Mouse (Mus musculus) neural tube, embryonic 13.5 days (tissue): Measurements from ENCODE around the gene Tprgl. TPM values are rescaled to one million over a fixed set of nuclear protein-coding genes. Genes with fewer than 3 reads are reported as not detected.
A peak's percentile ranks its signal among the peaks of the same experiment; 100 is the strongest.

ENCODE experiments used
- ATAC-seq: fragments of 200-750 bp; cut with Nextera tagmentation; 2 replicates; pipeline ENCODE4 v1.8.0; 2017; ENCODE audit warnings: low read depth, mild to moderate bottlenecking, moderate TSS enrichment, moderate library complexity
- H3K27ac ChIP-seq: fragments of 300-500 bp; sonication (generic); replicated peaks from 2 replicates; pipeline ENCODE4 v1.5.1; 2015; ENCODE audit warnings: moderate library complexity, mild to moderate bottlenecking, inconsistent platforms
- H3K27me3 ChIP-seq: fragments of 300-500 bp; sonication (generic); 2 replicates; pipeline ENCODE4 v1.6.1; 2015; ENCODE audit warnings: mild to moderate bottlenecking, inconsistent platforms
- H3K36me3 ChIP-seq: fragments of 300-500 bp; sonication (generic); 2 replicates; pipeline ENCODE4 v1.6.1; 2015; ENCODE audit warnings: mild to moderate bottlenecking, inconsistent platforms
- H3K4me1 ChIP-seq: fragments of 300-500 bp; sonication (generic); replicated peaks from 2 replicates; pipeline ENCODE4 v1.6.1; 2015; ENCODE audit warnings: inconsistent platforms
- H3K4me2 ChIP-seq: fragments of 300-500 bp; sonication (generic); 2 replicates; pipeline ENCODE4 v1.6.1; 2015; ENCODE audit warnings: inconsistent platforms, mild to moderate bottlenecking, moderate library complexity
- H3K4me3 ChIP-seq: fragments of 300-500 bp; sonication (generic); 2 replicates; pipeline ENCODE4 v1.5.1; 2015; ENCODE audit warnings: mild to moderate bottlenecking, inconsistent platforms
- H3K9ac ChIP-seq: fragments of 300-500 bp; sonication (generic); 2 replicates; pipeline ENCODE4 v1.6.1; 2015; ENCODE audit warnings: moderate library complexity, mild to moderate bottlenecking, inconsistent platforms
- H3K9me3 ChIP-seq: fragments of 300-500 bp; sonication (generic); 2 replicates; pipeline ENCODE4 v1.6.1; 2016; ENCODE audit warnings: inconsistent platforms
- WGBS: fragments of 180-500 bp; shearing (Covaris S2); methylation state at CpG from one replicate; pipeline ENCODE4 v1.1.7; 2015; 5-methylcytosine and 5-hydroxymethylcytosine counted together
- polyA plus RNA-seq: library from polyadenylated mRNA; unstranded; fragments of >200 nt; fragmentation: Nextera tagmentation; extraction: Ambion mirVana; gene quantifications from 2 replicates; pipeline ENCODE4 v1.2.1, GENCODE M21; 2015

Gene Tprgl
- polyA plus RNA-seq: 178 and 191 TPM in 2 replicates

- Histone ChIP-seq H3K27ac (peak within 1 kb of the TSS; percentile 85), H3K4me2 (peak within 1 kb of the TSS; percentile 87), H3K9me3 (no peaks in the 10 kb centered on the region), H3K27me3 (no peaks in the 10 kb centered on the region), H3K36me3 (peaks cover 30% of the 10 kb centered on the region), H3K9ac (peak within 1 kb of the TSS; percentile 81), H3K4me1 (peaks cover 23% of the 10 kb centered on the region), H3K4me3 (peak within 1 kb of the TSS; percentile 89)
- WGBS: 1% methylated on average over 74 of the region's 75 CpGs
- ATAC-seq: peak; percentile 96
Observed at GRCm38 (mm10) chr4:154160538-154161390, at the start of gene Tprgl. Gene Tprgl, minus strand, starts transcription at chr4:154160666.

DNA sequence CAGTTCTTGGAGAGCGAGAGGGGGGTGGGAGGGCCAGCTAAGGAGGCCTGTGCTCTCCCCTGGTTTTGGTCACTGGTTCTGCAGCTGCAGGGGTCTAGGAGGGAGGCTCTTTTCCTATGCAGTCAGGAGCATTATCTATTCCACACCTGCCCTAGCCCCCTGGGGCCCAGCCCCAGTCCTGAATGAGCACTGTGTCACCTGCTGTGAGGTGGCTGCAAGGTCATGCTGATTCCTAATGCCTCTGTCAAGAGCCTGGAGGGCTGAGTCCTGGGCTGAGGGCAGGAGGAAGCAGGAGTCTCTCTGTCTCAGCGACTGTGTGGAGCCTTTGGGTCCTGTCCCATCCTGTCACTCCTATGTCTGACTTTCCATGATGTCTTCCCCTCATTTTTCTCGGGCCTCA is 49.4 kb upstream of the Tprgl start:
- Histone ChIP-seq H3K4me3 (no peak overlapping the region), H3K27ac (no peak overlapping the region), H3K27me3 (no peaks in the 10 kb centered on the region), H3K36me3 (no peaks in the 10 kb centered on the region), H3K9ac (no peak overlapping the region), H3K4me1 (peaks cover 10% of the 10 kb centered on the region; the same call in 1 of the 2 replicates), H3K9me3 (no peaks in the 10 kb centered on the region), H3K4me2 (no peak overlapping the region)
- ATAC-seq: no peak
- WGBS: 19% methylated on average over 3 of the region's 3 CpGs

GRCm38 (mm10) chr4:154209054-154209453 is 48.6 kb upstream of the Tprgl start:
- Histone ChIP-seq H3K27ac (no peak overlapping the region), H3K9me3 (no peaks in the 10 kb centered on the region), H3K4me2 (no peak overlapping the region), H3K4me1 (peaks cover 10% of the 10 kb centered on the region; the same call in 1 of the 2 replicates), H3K36me3 (no peaks in the 10 kb centered on the region), H3K4me3 (no peak overlapping the region), H3K27me3 (no peaks in the 10 kb centered on the region), H3K9ac (no peak overlapping the region)
- WGBS: 69% methylated on average over 6 of the region's 6 CpGs
- ATAC-seq: no peak

- no peaks in the 10 kb centered on the region for H3K9me3 ChIP-seq
- H3K4me3 ChIP-seq: no peak overlapping the region
- 0 out of 2 replicates have a peak, but pooled peaks have one; percentile 43 for ATAC-seq
- H3K36me3 ChIP-seq: no peaks in the 10 kb centered on the region
- no peaks in the 10 kb centered on the region for H3K27me3 ChIP-seq
- no peak overlapping the region for H3K4me2 ChIP-seq
- no peak overlapping the region for H3K9ac ChIP-seq
- peaks cover 6% of the 10 kb centered on the region; the same call in 1 of the 2 replicates for H3K4me1 ChIP-seq
- no peak overlapping the region for H3K27ac ChIP-seq
- 10% methylated on average over 5 of the region's 5 CpGs for WGBS
Observed at GRCm38 (mm10) chr4:154207261-154207660, 46.8 kb upstream of the Tprgl start.

- Histone ChIP-seq H3K4me3 (no peak overlapping the region), H3K27ac (no peak overlapping the region), H3K4me2 (no peak overlapping the region), H3K9ac (peak overlapping the region; percentile 38), H3K27me3 (no peaks in the 10 kb centered on the region), H3K9me3 (no peaks in the 10 kb centered on the region), H3K4me1 (peaks cover 13% of the 10 kb centered on the region), H3K36me3 (no peaks in the 10 kb centered on the region)
- 76% methylated on average over 5 of the region's 5 CpGs for WGBS
- no peak for ATAC-seq
Observed at GRCm38 (mm10) chr4:154205392-154205791, 44.9 kb upstream of the Tprgl start.

GRCm38 (mm10) chr4:154204532-154204931 is 44.1 kb upstream of the Tprgl start:
- Histone ChIP-seq H3K9ac (no peak overlapping the region), H3K4me1 (peaks cover 9% of the 10 kb centered on the region), H3K36me3 (no peaks in the 10 kb centered on the region), H3K27ac (no peak overlapping the region), H3K27me3 (no peaks in the 10 kb centered on the region), H3K9me3 (no peaks in the 10 kb centered on the region), H3K4me2 (no peak overlapping the region), H3K4me3 (no peak overlapping the region)
- WGBS: 72% methylated on average over 7 of the region's 7 CpGs
- ATAC-seq: no peak

DNA sequence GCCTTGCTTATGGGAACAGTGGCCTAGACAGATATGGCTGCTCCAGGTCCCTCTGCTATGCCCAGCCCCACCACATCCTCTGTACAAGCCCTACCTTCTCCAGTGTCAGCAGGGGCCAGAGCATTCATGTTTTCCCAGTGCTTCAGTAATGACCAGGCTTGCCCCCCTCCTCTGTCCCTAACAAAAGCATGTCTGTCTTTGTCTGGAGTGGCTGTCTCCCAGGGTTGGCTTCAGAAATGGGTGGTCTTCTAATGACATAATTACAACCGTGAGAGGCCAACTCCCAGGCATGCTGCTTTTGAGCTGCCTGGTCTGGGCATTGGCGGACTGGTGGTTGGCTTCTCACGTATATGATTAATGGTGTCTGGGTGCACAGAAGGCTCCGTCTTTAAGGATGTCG is 41.0 kb upstream of the Tprgl start:
- WGBS: 28% methylated on average over 5 of the region's 5 CpGs
- Histone ChIP-seq H3K36me3 (no peaks in the 10 kb centered on the region), H3K9me3 (no peaks in the 10 kb centered on the region), H3K4me2 (no peak overlapping the region), H3K27me3 (no peaks in the 10 kb centered on the region), H3K27ac (no peak overlapping the region), H3K9ac (no peak overlapping the region), H3K4me3 (no peak overlapping the region), H3K4me1 (peaks cover 28% of the 10 kb centered on the region)
- ATAC-seq: no peak

GRCm38 (mm10) chr4:154198377-154198961 is 38.0 kb upstream of the Tprgl start:
- no peak overlapping the region for H3K4me2 ChIP-seq
- 20% methylated on average over 7 of the region's 7 CpGs for WGBS
- H3K4me3 ChIP-seq: no peak overlapping the region
- no peaks in the 10 kb centered on the region for H3K27me3 ChIP-seq
- H3K9ac ChIP-seq: 0 out of 2 replicates have a peak overlapping the region, but pooled peaks have one; percentile 6
- no peaks in the 10 kb centered on the region for H3K36me3 ChIP-seq
- no peaks in the 10 kb centered on the region for H3K9me3 ChIP-seq
- ATAC-seq: peak; percentile 69; the same call in 1 of the 2 replicates
- H3K27ac ChIP-seq: peak overlapping the region; percentile 35
- H3K4me1 ChIP-seq: peaks cover 28% of the 10 kb centered on the region

DNA sequence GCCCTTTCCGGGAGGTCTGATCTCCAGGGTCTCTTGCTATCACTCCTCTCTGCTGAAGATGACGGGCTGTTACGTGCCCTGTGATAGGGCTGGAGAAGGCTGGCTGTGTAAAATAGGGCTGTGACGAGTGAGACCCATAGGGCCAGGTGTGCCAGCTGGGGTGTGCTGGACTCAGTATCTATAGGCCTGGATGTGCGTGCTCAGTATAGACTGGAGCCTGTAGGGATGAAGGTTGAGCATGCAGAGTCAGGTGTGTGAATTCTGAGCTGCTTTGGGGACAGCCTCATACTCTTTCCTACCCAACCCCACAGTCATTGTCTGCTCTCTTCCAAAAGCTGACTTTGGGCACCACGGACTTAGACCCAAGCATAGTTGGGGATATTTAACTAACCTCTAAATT is 37.5 kb upstream of the Tprgl start:
- H3K36me3 ChIP-seq: no peaks in the 10 kb centered on the region
- 64% methylated on average over 6 of the region's 6 CpGs for WGBS
- no peaks in the 10 kb centered on the region for H3K9me3 ChIP-seq
- H3K4me2 ChIP-seq: no peak overlapping the region
- H3K9ac ChIP-seq: no peak overlapping the region
- ATAC-seq: no peak
- no peak overlapping the region for H3K4me3 ChIP-seq
- no peaks in the 10 kb centered on the region for H3K27me3 ChIP-seq
- peak overlapping the region; percentile 14; the same call in 1 of the 2 replicates for H3K27ac ChIP-seq
- H3K4me1 ChIP-seq: peaks cover 28% of the 10 kb centered on the region

- ATAC-seq: no peak
- 81% methylated on average over 8 of the region's 8 CpGs for WGBS
Observed at GRCm38 (mm10) chr4:154188948-154189347, 28.5 kb upstream of the Tprgl start.

GRCm38 (mm10) chr4:154186002-154186537 is 25.6 kb upstream of the Tprgl start:
- H3K9me3 ChIP-seq: no peaks in the 10 kb centered on the region
- ATAC-seq: no peak
- no peaks in the 10 kb centered on the region for H3K36me3 ChIP-seq
- no peak overlapping the region for H3K4me3 ChIP-seq
- no peak overlapping the region for H3K9ac ChIP-seq
- H3K4me2 ChIP-seq: no peak overlapping the region
- no peaks in the 10 kb centered on the region for H3K4me1 ChIP-seq
- 69% methylated on average over 11 of the region's 11 CpGs for WGBS
- H3K27ac ChIP-seq: no peak overlapping the region
- no peaks in the 10 kb centered on the region for H3K27me3 ChIP-seq

More at GRCm38 (mm10) chr4:154188948-154189347, 28.5 kb upstream of the Tprgl start:
- H3K4me2 ChIP-seq: no peak overlapping the region
- no peak overlapping the region for H3K9ac ChIP-seq
- H3K4me1 ChIP-seq: no peaks in the 10 kb centered on the region
- no peaks in the 10 kb centered on the region for H3K36me3 ChIP-seq
- no peaks in the 10 kb centered on the region for H3K9me3 ChIP-seq
- H3K27ac ChIP-seq: no peak overlapping the region
- no peaks in the 10 kb centered on the region for H3K27me3 ChIP-seq
- H3K4me3 ChIP-seq: no peak overlapping the region

DNA sequence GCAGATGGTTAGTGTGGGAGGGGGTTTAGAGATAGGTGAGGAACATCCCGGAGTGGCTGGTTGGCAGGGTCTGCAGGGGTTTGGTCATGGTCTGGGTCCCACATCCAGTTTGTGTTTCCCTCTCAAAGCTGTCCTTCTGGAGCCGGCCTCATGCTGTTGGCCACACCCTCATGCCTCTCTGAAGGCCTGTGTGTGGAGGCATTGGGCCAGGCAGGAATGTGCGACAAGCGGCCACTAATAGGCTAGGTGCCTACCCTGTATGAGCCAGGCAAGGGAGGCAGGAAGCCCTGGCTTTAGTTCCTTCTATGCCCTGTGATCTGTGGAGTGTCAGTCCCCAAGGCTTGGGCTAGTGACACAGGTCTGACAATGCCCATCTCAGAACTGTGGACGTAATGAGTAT is 24.5 kb upstream of the Tprgl start:
- Histone ChIP-seq H3K4me2 (no peak overlapping the region), H3K27ac (no peak overlapping the region), H3K9ac (no peak overlapping the region), H3K36me3 (no peaks in the 10 kb centered on the region), H3K27me3 (no peaks in the 10 kb centered on the region), H3K9me3 (no peaks in the 10 kb centered on the region), H3K4me3 (no peak overlapping the region), H3K4me1 (no peaks in the 10 kb centered on the region)
- ATAC-seq: no peak
- 80% methylated on average over 5 of the region's 5 CpGs for WGBS
